Mouse (Mus musculus): ENCODE data around the gene Rmi1.
"Not testable (repeated sequence)": the region's sequence is repeated elsewhere in the genome, so short reads cannot be mapped to it uniquely, and the experiment has no call there.

The Rmi1 gene

GRCm38 (mm10) chr13:58401135-58402002 is 679 bp upstream of the Rmi1 start:
- DNase-seq (ENCODE audit: low spot score in 2 of 2) = peak; percentile 46 to 51

GRCm38 (mm10) chr13:58402744-58403110 is 679 bp downstream of the Rmi1 start:
- DNase-seq (ENCODE audit: low spot score in 2 of 2) = no peak

GRCm38 (mm10) chr13:58403243-58403642 is 1.2 kb downstream of the Rmi1 start, which contains the start of gene Hnrnpk:
TSS of gene Hnrnpk (minus strand) at chr13:58403343.
- DNase-seq (ENCODE audit: low spot score in 2 of 2) = not testable (repeated sequence)

- DNase-seq (ENCODE audit: low spot score in 2 of 2) = no peak
Observed at GRCm38 (mm10) chr13:58411073-58411472, 9.0 kb downstream of the Rmi1 start.

GRCm38 (mm10) chr13:58415374-58415773 is 13.3 kb downstream of the Rmi1 start:
- DNase-seq (ENCODE audit: low spot score in 2 of 2) = no peak

- DNase-seq (ENCODE audit: low spot score in 2 of 2) = no peak
Observed at GRCm38 (mm10) chr13:58415838-58416237, 13.8 kb downstream of the Rmi1 start.

- no peak for DNase-seq (ENCODE audit: low spot score in 2 of 2)
Observed at GRCm38 (mm10) chr13:58418656-58419055, 16.6 kb downstream of the Rmi1 start.

GRCm38 (mm10) chr13:58419266-58419665 is 17.2 kb downstream of the Rmi1 start:
- DNase-seq (ENCODE audit: low spot score in 2 of 2) = no peak

- no peak for DNase-seq (ENCODE audit: low spot score in 2 of 2)
Observed at GRCm38 (mm10) chr13:58421026-58421425, 19.0 kb downstream of the Rmi1 start.

GRCm38 (mm10) chr13:58422242-58422641 is 20.2 kb downstream of the Rmi1 start:
- DNase-seq (ENCODE audit: low spot score in 2 of 2) = no peak

- DNase-seq (ENCODE audit: low spot score in 2 of 2) = no peak
Observed at GRCm38 (mm10) chr13:58423061-58423660, 21.1 kb downstream of the Rmi1 start.

GRCm38 (mm10) chr13:58439716-58440115 is 37.7 kb downstream of the Rmi1 start:
- DNase-seq (ENCODE audit: low spot score in 2 of 2) = no peak

- DNase-seq (ENCODE audit: low spot score in 2 of 2) = no peak
Observed at GRCm38 (mm10) chr13:58443326-58443725, 41.3 kb downstream of the Rmi1 start.

GRCm38 (mm10) chr13:58443787-58444186 is 41.7 kb downstream of the Rmi1 start:
- no peak for DNase-seq (ENCODE audit: low spot score in 2 of 2)

GRCm38 (mm10) chr13:58446541-58446940 is 44.5 kb downstream of the Rmi1 start:
- no peak for DNase-seq (ENCODE audit: low spot score in 2 of 2)

GRCm38 (mm10) chr13:58450459-58451182 is 48.6 kb downstream of the Rmi1 start:
- no peak for DNase-seq (ENCODE audit: low spot score in 2 of 2)

- no peak for DNase-seq (ENCODE audit: low spot score in 2 of 2)
Observed at GRCm38 (mm10) chr13:58452246-58452645, 50.2 kb downstream of the Rmi1 start.

GRCm38 (mm10) chr13:58452651-58453413 is 50.8 kb downstream of the Rmi1 start:
- DNase-seq (ENCODE audit: low spot score in 2 of 2) = no peak

GRCm38 (mm10) chr13:58453541-58453940 is 51.5 kb downstream of the Rmi1 start:
- DNase-seq (ENCODE audit: low spot score in 2 of 2) = no peak

- DNase-seq (ENCODE audit: low spot score in 2 of 2) = no peak
Observed at GRCm38 (mm10) chr13:58456547-58456946, 54.5 kb downstream of the Rmi1 start.

GRCm38 (mm10) chr13:58458811-58459210 is 56.8 kb downstream of the Rmi1 start:
- not testable (repeated sequence) for DNase-seq (ENCODE audit: low spot score in 2 of 2)

Data from left cerebral cortex, adult 9 months (tissue).